Mouse (Mus musculus): ENCODE data around the gene Olfr177. TPM values are rescaled to one million over a fixed set of nuclear protein-coding genes. Genes with fewer than 3 reads are reported as not detected.

Gene Olfr177
- not detected in 2 replicates for polyA plus RNA-seq (2012; ENCODE audit: insufficient read depth, insufficient read length, low replicate concordance, missing spikeins)

- Histone ChIP-seq H3K4me1 (ENCODE audit: control insufficient read depth, insufficient read depth, low read length) (no peaks in the 10 kb centered on the region), H3K4me3 (ENCODE audit: insufficient read depth, low read depth, low read length) (no peak within 1 kb of the TSS), H3K27ac (ENCODE audit: insufficient read depth, low read depth, low read length) (no peak within 1 kb of the TSS)
- TF ChIP-seq POLR2A (IDR thresholded peaks at IDR 0.05; ENCODE audit: insufficient read depth, low read depth, low read length) = no peak
- no peak for TF ChIP-seq CTCF (IDR thresholded peaks at IDR 0.05; ENCODE audit: insufficient read depth, low read depth, low read length)
- 57% methylated on average over 1 of the region's 1 CpGs for WGBS
These were observed at the start of gene Olfr177 for GRCm38 (mm10) chr16:58874668-58875067. Gene Olfr177, minus strand, starts transcription at chr16:58874768.

- Histone ChIP-seq H3K4me1 (ENCODE audit: control insufficient read depth, insufficient read depth, low read length) (no peaks in the 10 kb centered on the region), H3K27ac (ENCODE audit: insufficient read depth, low read depth, low read length) (no peak within 1 kb of the TSS), H3K4me3 (ENCODE audit: insufficient read depth, low read depth, low read length) (no peak within 1 kb of the TSS)
- WGBS = 92% methylated on average over 3 of the region's 3 CpGs
- TF ChIP-seq POLR2A (IDR thresholded peaks at IDR 0.05; ENCODE audit: insufficient read depth, low read depth, low read length) (no peak), CTCF (IDR thresholded peaks at IDR 0.05; ENCODE audit: insufficient read depth, low read depth, low read length) (no peak)
These were observed 17.4 kb upstream of the Olfr177 start, which contains the start of gene Olfr178 for GRCm38 (mm10) chr16:58891963-58892362. Gene Olfr178, minus strand, starts transcription at chr16:58892063.

GRCm38 (mm10) chr16:58884416-58884815 lies 9.8 kb upstream of the Olfr177 start:
- 93% methylated on average over 2 of the region's 2 CpGs for WGBS
- Histone ChIP-seq H3K4me1 (ENCODE audit: control insufficient read depth, insufficient read depth, low read length) (no peaks in the 10 kb centered on the region), H3K27ac (ENCODE audit: insufficient read depth, low read depth, low read length) (no peak overlapping the region), H3K4me3 (ENCODE audit: insufficient read depth, low read depth, low read length) (no peak overlapping the region)
- TF ChIP-seq POLR2A (IDR thresholded peaks at IDR 0.05; ENCODE audit: insufficient read depth, low read depth, low read length) (no peak), CTCF (IDR thresholded peaks at IDR 0.05; ENCODE audit: insufficient read depth, low read depth, low read length) (no peak)

GRCm38 (mm10) chr16:58861479-58861878 lies 13.1 kb downstream of the Olfr177 start:
- H3K27ac ChIP-seq (ENCODE audit: insufficient read depth, low read depth, low read length) = no peak overlapping the region
- no peak for TF ChIP-seq CTCF (IDR thresholded peaks at IDR 0.05; ENCODE audit: insufficient read depth, low read depth, low read length)
- no peak for TF ChIP-seq POLR2A (IDR thresholded peaks at IDR 0.05; ENCODE audit: insufficient read depth, low read depth, low read length)
- H3K4me1 ChIP-seq (ENCODE audit: control insufficient read depth, insufficient read depth, low read length) = no peaks in the 10 kb centered on the region
- H3K4me3 ChIP-seq (ENCODE audit: insufficient read depth, low read depth, low read length) = no peak overlapping the region
- WGBS = 74% methylated on average over 1 of the region's 1 CpGs

GRCm38 (mm10) chr16:58860032-58860737 lies 14.4 kb downstream of the Olfr177 start:
- H3K4me3 ChIP-seq (ENCODE audit: insufficient read depth, low read depth, low read length) = no peak overlapping the region
- no peak overlapping the region for H3K27ac ChIP-seq (ENCODE audit: insufficient read depth, low read depth, low read length)
- WGBS = 90% methylated on average over 2 of the region's 2 CpGs
- no peak for TF ChIP-seq CTCF (IDR thresholded peaks at IDR 0.05; ENCODE audit: insufficient read depth, low read depth, low read length)
- TF ChIP-seq POLR2A (IDR thresholded peaks at IDR 0.05; ENCODE audit: insufficient read depth, low read depth, low read length) = no peak
- no peaks in the 10 kb centered on the region for H3K4me1 ChIP-seq (ENCODE audit: control insufficient read depth, insufficient read depth, low read length)

- Histone ChIP-seq H3K4me1 (ENCODE audit: control insufficient read depth, insufficient read depth, low read length) (no peaks in the 10 kb centered on the region), H3K4me3 (ENCODE audit: insufficient read depth, low read depth, low read length) (no peak within 1 kb of the TSS), H3K27ac (ENCODE audit: insufficient read depth, low read depth, low read length) (no peak within 1 kb of the TSS)
- TF ChIP-seq POLR2A (IDR thresholded peaks at IDR 0.05; ENCODE audit: insufficient read depth, low read depth, low read length) = no peak
- TF ChIP-seq CTCF (IDR thresholded peaks at IDR 0.05; ENCODE audit: insufficient read depth, low read depth, low read length) = no peak
- WGBS = 94% methylated on average over 1 of the region's 1 CpGs
These were observed 47.7 kb downstream of the Olfr177 start, which contains the start of gene Olfr175-ps1 for GRCm38 (mm10) chr16:58826732-58827319. Gene Olfr175-ps1, minus strand, starts transcription at chr16:58826782.

Other genes starting within 250 kb of the Olfr177 start
- gene E330017A01Rik, start 236.0 kb downstream of the Olfr177 start, polyA plus RNA-seq (2012; ENCODE audit: insufficient read depth, insufficient read length, low replicate concordance, missing spikeins) = not detected in 2 replicates
- not detected in 2 replicates for gene Cpox, start 204.5 kb downstream of the Olfr177 start, polyA plus RNA-seq (2012; ENCODE audit: insufficient read depth, insufficient read length, low replicate concordance, missing spikeins)
- not detected in 2 replicates for gene Gpr15, start 155.7 kb downstream of the Olfr177 start, polyA plus RNA-seq (2012; ENCODE audit: insufficient read depth, insufficient read length, low replicate concordance, missing spikeins)
- gene Cldnd1, start 146.9 kb downstream of the Olfr177 start, polyA plus RNA-seq (2012; ENCODE audit: insufficient read depth, insufficient read length, low replicate concordance, missing spikeins) = not detected in 2 replicates
- not detected in 2 replicates for gene Olfr172, start 111.6 kb downstream of the Olfr177 start, polyA plus RNA-seq (2012; ENCODE audit: insufficient read depth, insufficient read length, low replicate concordance, missing spikeins)
- gene Olfr173, start 74.5 kb downstream of the Olfr177 start, polyA plus RNA-seq (2012; ENCODE audit: insufficient read depth, insufficient read length, low replicate concordance, missing spikeins) = not detected in 2 replicates
- not detected in 2 replicates for gene Olfr175-ps1, start 48.0 kb downstream of the Olfr177 start, polyA plus RNA-seq (2012; ENCODE audit: insufficient read depth, insufficient read length, low replicate concordance, missing spikeins)
- not detected in 2 replicates for gene Olfr178, start 17.3 kb upstream of the Olfr177 start, polyA plus RNA-seq (2012; ENCODE audit: insufficient read depth, insufficient read length, low replicate concordance, missing spikeins)
- gene Olfr181, start 54.0 kb upstream of the Olfr177 start, polyA plus RNA-seq (2012; ENCODE audit: insufficient read depth, insufficient read length, low replicate concordance, missing spikeins) = not detected in 2 replicates
- gene Olfr180, start 54.6 kb upstream of the Olfr177 start, polyA plus RNA-seq (2012; ENCODE audit: insufficient read depth, insufficient read length, low replicate concordance, missing spikeins) = not detected in 2 replicates
- gene Olfr183, start 120.6 kb upstream of the Olfr177 start, polyA plus RNA-seq (2012; ENCODE audit: insufficient read depth, insufficient read length, low replicate concordance, missing spikeins) = not detected in 2 replicates
- not detected in 2 replicates for gene Olfr186, start 155.5 kb upstream of the Olfr177 start, polyA plus RNA-seq (2012; ENCODE audit: insufficient read depth, insufficient read length, low replicate concordance, missing spikeins)
- not detected in 2 replicates for gene Olfr187, start 165.0 kb upstream of the Olfr177 start, polyA plus RNA-seq (2012; ENCODE audit: insufficient read depth, insufficient read length, low replicate concordance, missing spikeins)
- gene Olfr190, start 203.2 kb upstream of the Olfr177 start, polyA plus RNA-seq (2012; ENCODE audit: insufficient read depth, insufficient read length, low replicate concordance, missing spikeins) = not detected in 2 replicates
- gene Olfr191, start 215.1 kb upstream of the Olfr177 start, polyA plus RNA-seq (2012; ENCODE audit: insufficient read depth, insufficient read length, low replicate concordance, missing spikeins) = not detected in 2 replicates
- not detected in 2 replicates for gene Olfr193, start 237.1 kb upstream of the Olfr177 start, polyA plus RNA-seq (2012; ENCODE audit: insufficient read depth, insufficient read length, low replicate concordance, missing spikeins)
- gene Olfr194, start 246.3 kb upstream of the Olfr177 start, polyA plus RNA-seq (2012; ENCODE audit: insufficient read depth, insufficient read length, low replicate concordance, missing spikeins) = not detected in 2 replicates